Mouse (Mus musculus): Measurements from ENCODE around the gene Cfb.
"Not testable (repeated sequence)": the region's sequence is repeated elsewhere in the genome, so short reads cannot be mapped to it uniquely, and the experiment has no call there.

Gene Cfb

DNA sequence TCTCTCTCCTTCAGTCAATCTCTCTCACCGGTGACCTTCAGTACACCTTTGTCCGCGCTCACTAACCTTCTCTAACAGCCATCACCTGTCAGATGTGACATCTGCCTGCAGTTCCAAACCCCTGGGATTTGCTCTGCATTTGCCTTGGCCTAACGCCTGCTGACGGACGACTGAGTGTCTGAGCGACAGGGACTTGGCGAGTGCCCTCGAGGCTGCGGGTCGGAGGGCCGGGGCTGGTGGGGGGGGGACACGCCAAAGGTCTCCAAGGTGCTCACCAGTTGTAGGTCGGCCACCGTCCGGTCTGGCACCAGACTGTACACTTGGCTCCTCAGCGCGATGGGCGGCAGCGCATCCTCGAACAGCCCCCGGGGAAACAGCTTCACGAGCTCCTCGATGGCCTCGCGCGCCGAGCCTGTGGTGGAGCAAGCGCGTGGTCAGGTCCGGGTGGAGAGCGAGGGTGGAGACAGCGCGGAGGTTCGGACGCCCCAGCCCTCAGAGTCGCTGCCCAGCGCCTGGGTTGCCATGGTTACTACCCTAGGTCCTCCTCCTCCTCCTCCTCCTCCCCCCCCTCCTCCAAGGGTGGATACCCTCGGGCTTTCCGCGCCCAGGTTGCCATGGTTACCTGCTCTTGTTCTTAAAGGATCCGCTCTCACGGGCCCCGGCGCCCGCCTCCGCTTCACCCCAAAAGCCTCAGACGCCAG, 26.0 kb downstream of the Cfb start:
- DNase-seq (ENCODE audit: low spot score), result no peak

DNA sequence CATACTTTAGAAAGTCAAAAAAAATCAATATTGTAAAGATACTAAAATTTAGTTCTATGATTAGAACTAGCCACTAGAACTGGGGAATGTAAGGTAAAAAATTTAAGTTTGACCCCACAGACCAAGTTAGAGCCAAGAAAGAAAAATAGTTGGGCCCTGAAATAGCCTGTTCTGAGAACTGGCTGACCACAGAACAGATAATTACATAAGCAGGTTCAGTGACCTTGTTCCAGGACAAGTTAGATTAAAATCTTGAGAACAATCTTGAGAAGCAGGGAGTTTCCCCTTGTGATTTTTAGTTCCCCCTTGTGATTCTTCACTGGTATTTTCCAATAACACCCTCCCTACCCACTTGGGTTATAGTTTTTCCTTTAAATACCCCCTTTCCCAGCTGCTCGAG, 31.5 kb downstream of the Cfb start:
- not testable (repeated sequence) for DNase-seq (ENCODE audit: low spot score)

DNA sequence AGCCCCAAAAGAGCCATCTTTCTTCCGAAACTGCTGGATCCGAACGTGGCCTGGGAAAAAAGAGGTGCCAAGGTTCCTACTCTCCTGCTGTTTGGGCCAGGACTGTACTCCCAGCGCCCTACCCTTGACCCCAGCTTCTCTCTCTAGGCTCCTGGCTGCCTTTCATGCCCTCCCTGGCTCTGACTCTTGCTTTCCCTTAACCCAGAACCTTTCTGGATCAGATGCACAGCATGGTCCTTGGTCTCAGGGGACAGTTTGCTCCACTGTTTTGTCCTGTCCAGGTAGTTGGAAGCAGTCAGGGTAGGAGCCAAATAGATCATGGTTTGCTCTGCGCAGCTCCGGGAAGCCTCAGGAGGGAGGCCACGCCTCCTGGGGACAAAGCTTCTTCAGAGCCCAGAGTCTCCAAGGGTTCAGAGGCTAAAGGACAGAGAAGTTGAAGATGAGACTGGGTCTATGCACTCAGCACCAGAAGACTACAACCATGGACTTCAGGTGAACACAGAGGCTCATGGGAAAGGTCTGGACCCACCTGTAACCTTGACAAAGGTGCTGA, 47.4 kb downstream of the Cfb start:
- no peak for DNase-seq (ENCODE audit: low spot score)

DNA sequence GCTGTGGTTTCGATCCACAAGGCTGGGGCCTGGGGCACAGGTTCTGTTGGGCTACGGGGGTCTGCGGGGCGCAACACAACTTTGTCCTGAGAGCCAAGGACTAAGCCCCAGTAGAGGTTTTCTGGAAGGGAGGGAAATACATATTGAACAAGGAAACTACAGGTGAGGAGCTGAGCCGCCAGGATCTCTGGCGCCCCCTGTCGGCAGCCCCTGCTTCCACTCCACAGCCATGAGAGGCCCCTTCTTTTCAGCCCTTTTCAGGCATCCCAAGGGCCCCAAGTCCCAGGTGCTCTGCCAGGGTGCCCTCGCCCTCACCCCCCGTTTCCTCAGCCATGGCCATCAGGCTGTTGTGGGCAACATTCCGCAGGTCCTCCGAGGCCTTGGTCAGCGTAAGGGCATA, 48.6 kb downstream of the Cfb start:
- DNase-seq (ENCODE audit: low spot score), result not testable (repeated sequence)

DNA sequence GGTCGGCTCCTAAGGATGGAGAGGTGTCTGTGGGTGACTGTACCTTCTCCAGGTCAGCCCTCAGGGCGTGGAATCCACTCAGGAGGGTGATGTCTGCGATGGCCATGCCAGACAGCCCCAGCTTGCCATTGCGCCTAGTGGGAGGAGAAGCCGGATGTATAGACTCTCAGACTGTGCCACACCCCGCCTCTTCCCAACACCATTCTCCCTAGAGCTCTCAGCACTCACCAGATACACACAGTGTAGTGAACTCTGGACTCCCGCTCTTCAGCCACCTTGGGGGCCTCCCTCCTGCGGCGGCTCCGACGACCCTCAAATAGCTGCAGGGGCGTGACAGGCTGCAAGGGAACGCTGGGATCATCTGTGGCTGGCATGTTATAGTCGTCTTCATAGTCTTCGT, 51.0 kb downstream of the Cfb start:
- DNase-seq (ENCODE audit: low spot score), result peak; percentile 50

DNA sequence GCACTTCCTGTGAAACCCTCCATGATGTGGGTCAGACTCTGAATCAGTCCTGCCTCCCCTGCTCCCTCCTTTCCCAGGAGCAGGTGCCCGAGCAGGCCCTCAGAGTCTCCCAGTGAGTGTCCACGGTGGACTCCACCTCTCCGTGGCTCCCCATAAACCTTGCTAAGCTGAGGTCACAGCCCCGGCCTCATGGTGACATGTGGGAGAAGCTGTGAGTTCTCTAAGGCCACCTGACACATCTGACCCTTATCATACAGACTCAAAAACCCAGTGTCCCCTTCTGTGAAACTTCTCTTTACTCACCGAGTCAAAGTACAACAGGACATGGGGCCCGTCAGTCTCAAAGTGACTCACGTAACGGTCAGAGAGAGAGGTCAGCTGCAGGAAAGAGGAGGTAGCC, 51.5 kb downstream of the Cfb start:
- not testable (repeated sequence) for DNase-seq (ENCODE audit: low spot score)

DNA sequence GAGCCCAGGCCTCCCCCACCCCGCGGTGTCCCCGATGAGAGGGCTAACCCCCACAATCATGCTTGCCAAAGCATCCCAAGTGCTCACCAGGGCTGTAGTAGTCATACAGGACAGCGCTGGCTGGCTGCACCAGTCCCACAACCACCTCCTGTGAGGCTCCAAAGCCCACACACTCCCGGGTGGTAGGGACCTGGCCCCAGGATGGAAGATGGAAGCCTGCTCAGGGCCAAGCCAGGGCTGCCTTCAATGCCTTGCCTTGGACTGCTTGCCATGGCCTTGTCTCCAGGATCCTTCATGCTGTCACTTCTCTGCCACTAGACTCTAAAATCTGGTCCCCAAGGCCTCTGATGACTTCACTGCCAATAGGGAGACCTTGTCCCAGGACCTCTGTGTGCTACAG, 51.9 kb downstream of the Cfb start:
- DNase-seq (ENCODE audit: low spot score), result not testable (repeated sequence)

DNA sequence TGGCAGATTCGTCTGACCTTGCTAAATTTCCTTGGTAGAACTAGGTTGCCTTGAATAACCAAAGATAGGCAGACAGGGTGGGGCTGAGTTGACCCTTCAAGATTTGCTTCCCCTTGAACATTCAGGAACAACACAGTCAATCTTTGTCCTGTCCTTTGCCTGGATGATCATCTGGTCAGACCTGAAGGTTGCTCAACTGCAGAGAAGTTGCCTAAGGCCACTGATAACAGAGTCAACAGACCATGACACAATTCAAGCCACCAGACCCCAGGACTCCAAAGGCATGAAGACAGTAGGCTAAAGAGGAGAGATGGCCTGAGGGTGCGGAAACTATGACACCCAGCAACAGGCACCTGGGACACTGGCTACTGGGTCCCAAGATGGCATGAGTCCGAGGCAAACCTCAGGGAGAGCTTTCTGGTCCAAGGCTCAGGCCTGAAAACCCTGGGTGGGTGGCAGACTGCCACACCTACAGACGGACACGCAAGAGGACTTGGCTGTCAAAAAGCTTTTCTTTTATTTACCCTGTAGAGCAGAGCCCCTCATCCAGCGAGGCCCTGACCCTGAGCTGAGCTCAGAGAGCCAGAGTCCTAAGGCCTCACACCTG, 53.6 kb downstream of the Cfb start:
- DNase-seq (ENCODE audit: low spot score), result peak; percentile 74

DNA sequence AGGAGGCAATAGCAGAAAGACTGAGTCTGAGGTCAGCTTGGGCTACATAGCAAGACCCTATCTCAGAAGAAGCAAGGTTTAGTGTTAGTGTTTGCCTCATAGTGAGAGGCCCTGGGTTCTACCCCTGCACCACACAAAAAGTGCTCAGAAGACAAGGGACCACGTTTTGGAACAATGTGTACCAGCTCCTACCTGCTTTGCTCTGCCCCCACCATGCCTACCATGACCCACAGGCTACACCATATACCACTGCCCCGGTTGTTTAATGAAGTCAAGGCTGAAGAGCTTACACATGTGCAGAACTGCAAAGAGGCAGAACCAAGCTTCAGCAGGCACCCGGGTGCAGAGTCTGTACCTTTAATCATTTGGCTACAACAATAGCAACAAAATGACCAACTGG, 55.1 kb downstream of the Cfb start:
- DNase-seq (ENCODE audit: low spot score), result no peak
